Mouse (Mus musculus) ES-E14 (cell line): ENCODE data around the gene Msh3. TPM values are rescaled to one million over a fixed set of nuclear protein-coding genes. Genes with fewer than 3 reads are reported as not detected.

Experiments used
- DNase-seq: peaks from one replicate; pipeline ENCODE4 v3.0.0-alpha.2; 2013; ENCODE audit warnings: low read depth, low spot score
- H3K27ac ChIP-seq: 2 replicates; pipeline ENCODE4 v1.5.1; 2012; ENCODE audit warnings: low read depth, mild to moderate bottlenecking, low read length, moderate library complexity, mixed read lengths; ENCODE audit not compliant: poor library complexity, insufficient read depth, severe bottlenecking
- H3K36me3 ChIP-seq: 2 replicates; pipeline ENCODE4 v1.6.1; 2012; ENCODE audit warnings: mild to moderate bottlenecking, low read length, moderate library complexity, mixed read lengths; ENCODE audit not compliant: control insufficient read depth, poor library complexity, insufficient read depth, severe bottlenecking
- H3K4me1 ChIP-seq, 2 experiments: fragments of 150-350 bp in 1 of 2; sonication (generic) in 1 of 2; 2 replicates each; pipeline ENCODE4 v1.6.1; 2012; ENCODE audit warnings: low read length in 2 of 2, mild to moderate bottlenecking in 1 of 2, mixed read lengths in 1 of 2; ENCODE audit not compliant: control insufficient read depth in 2 of 2, insufficient read depth in 2 of 2, poor library complexity in 1 of 2
- H3K4me3 ChIP-seq, 2 experiments: fragments of 150-350 bp in 1 of 2; sonication (generic) in 1 of 2; 2 replicates each; pipeline ENCODE4 v1.5.1; 2012; ENCODE audit warnings: low read length in 2 of 2, low read depth in 1 of 2, mild to moderate bottlenecking in 1 of 2, mixed read lengths in 1 of 2; ENCODE audit not compliant: insufficient read depth in 1 of 2, poor library complexity in 1 of 2, severe bottlenecking in 1 of 2
- H3K9ac ChIP-seq: 2 replicates; pipeline ENCODE4 v1.6.1; 2012; ENCODE audit warnings: low read depth, mild to moderate bottlenecking, low read length, mixed read lengths; ENCODE audit not compliant: poor library complexity, insufficient read depth, severe bottlenecking
- H3K9me3 ChIP-seq: fragments of 150-350 bp; sonication (generic); 2 replicates; pipeline ENCODE4 v1.6.1; 2012; ENCODE audit warnings: low read depth, mild to moderate bottlenecking, low read length; ENCODE audit not compliant: control insufficient read depth, insufficient read depth
- CHD2 ChIP-seq: IDR thresholded peaks from 2 replicates; pipeline ENCODE4 v1.6.1; 2014; ENCODE audit warnings: mild to moderate bottlenecking, low read depth, low read length, inconsistent platforms
- HCFC1 ChIP-seq: IDR thresholded peaks from 2 replicates; pipeline ENCODE4 v1.6.1; 2012; ENCODE audit warnings: low read length, inconsistent platforms, borderline replicate concordance; ENCODE audit not compliant: insufficient read depth
- MAFK ChIP-seq: IDR thresholded peaks from 2 replicates; pipeline ENCODE4 v1.6.1; 2014; ENCODE audit warnings: mild to moderate bottlenecking, low read depth, low read length, inconsistent platforms; ENCODE audit not compliant: insufficient read depth
- ZC3H11A ChIP-seq: IDR thresholded peaks from 2 replicates; pipeline ENCODE4 v1.6.1; 2012; ENCODE audit warnings: low read depth, mild to moderate bottlenecking, inconsistent platforms, low read length, borderline replicate concordance
- ZNF384 ChIP-seq: IDR thresholded peaks from 2 replicates; pipeline ENCODE4 v1.6.1; 2012; ENCODE audit warnings: low read depth, low read length, inconsistent platforms
- in situ Hi-C, 2 experiments: fragments of 600-800 bp; cut with MboI; formaldehyde crosslinking; loops; one replicate each; pipeline ENCODE4 v1.15.1; 2025; ENCODE audit warnings: low sequenced_read_pairs in 2 of 2, inconsistent platforms in 1 of 2; ENCODE audit not compliant: unreplicated experiment in 2 of 2
- total RNA-seq: library from RNA; depleted of rRNA; stranded (reverse); fragments of 300-350 nt; gene quantifications from 2 replicates; pipeline ENCODE4 v1.2.3, GENCODE M21; 2012

The Msh3 gene
- total RNA-seq, 1 experiment = 33.0 TPM

GRCm38 (mm10) chr13:92232076-92232938, 122.5 kb downstream of the Msh3 start:
- in situ Hi-C loops = no loop called here
- no peak for TF ChIP-seq HCFC1
- TF ChIP-seq MAFK = no peak
- TF ChIP-seq ZNF384 = no peak
- Histone ChIP-seq H3K27ac (no peak overlapping the region), H3K36me3 (no peaks in the 10 kb centered on the region), H3K9ac (no peak overlapping the region), H3K9me3 (no peaks in the 10 kb centered on the region), H3K4me1 (no peaks in the 10 kb centered on the region), H3K4me3 (no peak overlapping the region)
- no peak for DNase-seq

- no peak overlapping the region for H3K9ac ChIP-seq
- no peaks in the 10 kb centered on the region for H3K9me3 ChIP-seq
- in situ Hi-C loops = no loop called here
These were observed 126.8 kb downstream of the Msh3 start for GRCm38 (mm10) chr13:92228037-92228436.

DNA sequence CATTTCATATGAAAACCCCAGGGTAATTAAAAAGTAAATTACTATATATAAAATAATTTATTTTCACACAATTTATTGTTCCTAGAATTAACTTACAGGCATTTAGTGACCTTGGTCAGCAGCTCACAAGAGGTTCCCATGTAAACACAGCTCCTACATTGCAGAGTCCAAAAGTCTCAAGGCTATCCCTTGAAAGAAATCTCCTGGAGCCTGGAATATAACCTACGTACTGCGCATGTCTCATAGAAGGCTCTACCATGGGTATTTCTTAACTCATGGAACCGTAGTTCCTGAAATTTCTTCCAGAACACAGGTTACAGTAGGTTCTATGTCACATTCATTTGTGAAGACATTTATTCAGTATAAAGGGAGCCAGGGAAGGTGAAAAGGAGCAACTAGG, 131.2 kb downstream of the Msh3 start:
- no peak for TF ChIP-seq ZNF384
- no peak for TF ChIP-seq MAFK
- no peak for TF ChIP-seq ZC3H11A
- no peak for TF ChIP-seq CHD2
- TF ChIP-seq HCFC1 = no peak
- no peak overlapping the region for H3K4me3 ChIP-seq
- H3K4me1 ChIP-seq = peaks cover 0 to 3% of the 10 kb centered on the region in 2 experiments; a peak in 1 of 4 replicates
- H3K36me3 ChIP-seq = peaks cover 6% of the 10 kb centered on the region
- H3K9ac ChIP-seq = no peak overlapping the region
- no peak for DNase-seq
- in situ Hi-C loops = no loop called here
- H3K9me3 ChIP-seq = no peaks in the 10 kb centered on the region
- H3K27ac ChIP-seq = no peak overlapping the region

More at GRCm38 (mm10) chr13:92228037-92228436, 126.8 kb downstream of the Msh3 start:
- no peak overlapping the region for H3K4me3 ChIP-seq
- no peaks in the 10 kb centered on the region for H3K36me3 ChIP-seq
- TF ChIP-seq MAFK = no peak
- TF ChIP-seq ZNF384 = no peak
- TF ChIP-seq HCFC1 = no peak
- no peak for DNase-seq
- no peak overlapping the region for H3K27ac ChIP-seq
- peaks cover 0 to 3% of the 10 kb centered on the region in 2 experiments; a peak in 1 of 4 replicates for H3K4me1 ChIP-seq

- Histone ChIP-seq H3K4me1 (peaks cover 0 to 3% of the 10 kb centered on the region in 2 experiments; a peak in 1 of 4 replicates), H3K4me3 (no peak overlapping the region), H3K27ac (no peak overlapping the region), H3K9me3 (no peaks in the 10 kb centered on the region), H3K36me3 (peaks cover 6% of the 10 kb centered on the region), H3K9ac (no peak overlapping the region)
- no peak for DNase-seq
- TF ChIP-seq HCFC1 (no peak), MAFK (no peak), ZNF384 (no peak), CHD2 (no peak), ZC3H11A (no peak)
- in situ Hi-C loops = no loop called here
These were observed 132.0 kb downstream of the Msh3 start for GRCm38 (mm10) chr13:92222763-92223162.
